ENCODE assay signal across 12 mouse cellular contexts in the genomic region with DNA sequence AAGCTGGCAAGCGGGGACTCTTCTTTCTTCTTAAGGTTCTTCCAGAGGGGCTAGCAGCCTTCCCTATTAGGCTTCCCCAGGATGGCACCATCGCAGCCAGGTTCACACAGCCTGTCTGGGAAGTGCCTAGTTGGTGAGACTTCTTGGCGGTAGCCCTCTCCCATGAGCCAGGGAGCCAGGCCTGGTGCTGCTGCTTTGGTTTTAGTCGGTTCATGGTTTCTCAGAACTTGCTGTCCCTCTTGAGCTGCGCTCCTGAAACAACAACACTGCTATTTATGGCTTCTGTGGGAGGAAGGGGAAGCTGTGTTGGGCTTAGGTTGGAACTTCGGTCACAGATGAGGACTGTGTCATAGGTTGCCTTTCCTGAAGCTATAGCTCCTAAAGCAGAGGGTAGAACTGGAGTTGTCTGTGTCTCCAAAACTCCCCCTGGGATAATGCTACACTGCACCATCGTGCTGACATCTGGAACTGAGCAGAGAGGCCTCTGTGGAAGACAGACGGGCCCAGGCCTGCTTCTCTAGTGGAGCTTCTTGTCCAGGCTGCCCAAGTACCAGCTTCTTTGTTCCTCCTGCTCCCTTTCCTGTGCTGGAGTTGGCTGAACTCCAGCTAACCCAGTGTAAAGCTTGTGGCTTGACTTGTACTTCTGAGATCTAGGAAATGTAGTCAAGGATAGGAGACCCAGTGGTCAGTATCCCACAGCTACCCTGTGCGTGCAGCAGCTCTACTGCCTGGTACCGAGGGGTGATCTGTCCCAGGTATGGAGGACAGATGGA. TPM values are rescaled to one million over a fixed set of nuclear protein-coding genes. Genes with fewer than 3 reads are reported as not detected.
A peak's percentile ranks its signal among the peaks of the same experiment; 100 is the strongest.
DNase-seq lines count a peak whose midpoint lies in the region; ATAC-seq and TF ChIP-seq lines count a peak whose summit lies in the region.
"Had no signal": no experiment of that assay in that cellular context is flagged by ENCODE, and none has a peak within 500 bp of the region (broad histone marks: within the 10 kb centered on the region; RNA-seq: fewer than 3 reads in every experiment).

No protein-coding gene starts in this region.

- peak overlapping the region; percentile 33; the same call in 1 of the 2 replicates for H3K27ac ChIP-seq in heart, adult 2 months
- peak overlapping the region; percentile 78 for H3K27ac ChIP-seq in heart, postnatal 0 days (ENCODE audit: low read depth)
- H3K27ac ChIP-seq in midbrain, embryonic 11.5 days (ENCODE audit: low read depth, low read length) = no peak overlapping the region
- H3K27ac ChIP-seq: forebrain, embryonic 13.5 days had no signal

- DNase-seq in heart, adult 2 months = no peak
- no peak for DNase-seq in heart, postnatal 4 days
- peak; percentile 37 for DNase-seq in kidney, postnatal 14 days
- DNase-seq in kidney, postnatal 36 days = no peak
- peak; percentile 28 for DNase-seq in NIH3T3 (ENCODE audit: low read depth)
- DNase-seq in heart, postnatal 0 days (ENCODE audit: low spot score) = no peak
- no peak for DNase-seq in right cerebral cortex, postnatal 25 days
- DNase-seq in midbrain, embryonic 11.5 days (ENCODE audit: low spot score, missing footprints) = no peak
- DNase-seq: layer of hippocampus, adult 9-11 months; retina, postnatal 1 day had no signal

- H3K79me2 ChIP-seq in heart, adult 2 months (replicated peaks; ENCODE audit: control insufficient read depth, insufficient read depth, low read length) = no peaks in the 10 kb centered on the region; the same call in 1 of the 2 replicates

- no peak for TF ChIP-seq POLR2A in heart, adult 2 months (IDR thresholded peaks at IDR 0.05; ENCODE audit: insufficient read depth, low read depth, low read length)

- 37% methylated on average over 10 of the region's 10 CpGs for WGBS in heart, adult 2 months
- WGBS in heart, postnatal 0 days = 50% methylated on average over 10 of the region's 10 CpGs
- 91% methylated on average over 10 of the region's 10 CpGs for WGBS in midbrain, embryonic 11.5 days

- H3K9me3 ChIP-seq in heart, postnatal 0 days (replicated peaks; ENCODE audit: control insufficient read depth, low read length) = no peaks in the 10 kb centered on the region
- no peaks in the 10 kb centered on the region for H3K9me3 ChIP-seq in midbrain, embryonic 11.5 days (ENCODE audit: control insufficient read depth, low read length)
- H3K9me3 ChIP-seq: forebrain, embryonic 13.5 days; liver, embryonic 15.5 days had no signal

- no peak overlapping the region for H3K4me3 ChIP-seq in heart, adult 2 months
- H3K4me3 ChIP-seq in heart, postnatal 0 days (ENCODE audit: low read depth, low read length) = no peak overlapping the region
- H3K4me3 ChIP-seq in midbrain, embryonic 11.5 days (ENCODE audit: low read depth, low read length) = no peak overlapping the region
- H3K4me3 ChIP-seq: forebrain, embryonic 13.5 days; liver, embryonic 15.5 days had no signal

- no peak for ATAC-seq in heart, postnatal 0 days (ENCODE audit: insufficient read depth, low read depth)
- no peak for ATAC-seq in midbrain, embryonic 11.5 days (ENCODE audit: low FRiP score)
- ATAC-seq: forebrain, embryonic 13.5 days had no signal

- TF ChIP-seq CTCF in heart, adult 2 months (IDR thresholded peaks at IDR 0.05) = no peak
- no peak for TF ChIP-seq CTCF in heart, postnatal 0 days (IDR thresholded peaks at IDR 0.05; ENCODE audit: low read depth)

- H3K9ac ChIP-seq in heart, adult 2 months (ENCODE audit: low read depth, low read length) = no peak overlapping the region
- H3K9ac ChIP-seq in heart, postnatal 0 days (replicated peaks; ENCODE audit: low read depth, low read length) = no peak overlapping the region
- no peak overlapping the region for H3K9ac ChIP-seq in midbrain, embryonic 11.5 days (ENCODE audit: low read length)
- H3K9ac ChIP-seq: forebrain, embryonic 13.5 days; liver, embryonic 15.5 days had no signal

- no peaks in the 10 kb centered on the region for H3K27me3 ChIP-seq in heart, adult 2 months (ENCODE audit: control insufficient read depth, insufficient read depth, low read length)
- no peaks in the 10 kb centered on the region for H3K27me3 ChIP-seq in heart, postnatal 0 days (ENCODE audit: control insufficient read depth, insufficient read depth, low read length)
- no peaks in the 10 kb centered on the region for H3K27me3 ChIP-seq in midbrain, embryonic 11.5 days (ENCODE audit: control insufficient read depth, insufficient read depth, low read length)
- H3K27me3 ChIP-seq: forebrain, embryonic 13.5 days; liver, embryonic 15.5 days had no signal

- no peak overlapping the region for H3K4me2 ChIP-seq in heart, postnatal 0 days (ENCODE audit: low read depth, low read length)
- no peak overlapping the region for H3K4me2 ChIP-seq in midbrain, embryonic 11.5 days
- H3K4me2 ChIP-seq: forebrain, embryonic 13.5 days; liver, embryonic 15.5 days had no signal

- intact Hi-C loops in heart, adult 2 months (cut with DNase I) = no loop called here

- TF ChIP-seq EP300 in heart, adult 2 months (IDR thresholded peaks at IDR 0.05; ENCODE audit: insufficient read depth, low read depth, low read length) = no peak
- no peak for TF ChIP-seq EP300 in heart, postnatal 0 days (IDR thresholded peaks at IDR 0.05; ENCODE audit: low read depth)

- peaks cover 12% of the 10 kb centered on the region for H3K4me1 ChIP-seq in heart, adult 2 months (ENCODE audit: control insufficient read depth, insufficient read depth, low read length)
- peaks cover 11% of the 10 kb centered on the region for H3K4me1 ChIP-seq in heart, postnatal 0 days (ENCODE audit: control insufficient read depth, insufficient read depth)
- H3K4me1 ChIP-seq in midbrain, embryonic 11.5 days (ENCODE audit: control insufficient read depth, insufficient read depth, low read length) = peaks cover 7% of the 10 kb centered on the region

- H3K36me3 ChIP-seq in heart, adult 2 months (ENCODE audit: control insufficient read depth, insufficient read depth, low read length) = no peaks in the 10 kb centered on the region
- peaks cover 75% of the 10 kb centered on the region for H3K36me3 ChIP-seq in heart, postnatal 0 days (replicated peaks; ENCODE audit: control insufficient read depth, insufficient read depth, low read length)
- H3K36me3 ChIP-seq in midbrain, embryonic 11.5 days (ENCODE audit: control insufficient read depth, insufficient read depth, low read length) = peaks cover 14% of the 10 kb centered on the region

RNA-seq across cellular contexts. Expression of a gene that starts 2.4 kb away (rescaled TPM):
- 10 to 100 TPM; 16.7 to 17.1 TPM for total RNA-seq in heart, adult 2 months (2021)
- polyA plus RNA-seq in heart, adult 2 months (2012; rRNA removed) = 38.9 and 44.5 TPM in 2 replicates
- total RNA-seq in heart, postnatal 4 days (2021) = 10 to 100 TPM; 50.7 to 51.3 TPM
- total RNA-seq in heart, postnatal 0 days (2014; rRNA removed; ENCODE audit: low replicate concordance) = 35.5 and 44.0 TPM in 2 replicates
- 96.0 and 101 TPM in 2 replicates for polyA plus RNA-seq in heart, postnatal 0 days (2015; fragmentation: Nextera tagmentation; extraction: Ambion mirVana)
- polyA plus RNA-seq in midbrain, embryonic 11.5 days (2014; fragmentation: Nextera tagmentation; extraction: Ambion mirVana) = 120 and 132 TPM in 2 replicates

RNA-seq across cellular contexts. Expression of a gene that starts 27.9 kb away (rescaled TPM):
- 10 to 100 TPM; 11.4 to 12.7 TPM for total RNA-seq in heart, adult 2 months (2021)
- polyA plus RNA-seq in heart, adult 2 months (2012; rRNA removed) = 21.3 and 30.4 TPM in 2 replicates
- 10 to 100 TPM; 22.4 to 24.3 TPM for total RNA-seq in heart, postnatal 4 days (2021)
- total RNA-seq in heart, postnatal 0 days (2014; rRNA removed; ENCODE audit: low replicate concordance) = 18.0 and 22.7 TPM in 2 replicates
- polyA plus RNA-seq in heart, postnatal 0 days (2015; fragmentation: Nextera tagmentation; extraction: Ambion mirVana) = 18.6 and 21.2 TPM in 2 replicates
- 39.8 and 42.4 TPM in 2 replicates for polyA plus RNA-seq in midbrain, embryonic 11.5 days (2014; fragmentation: Nextera tagmentation; extraction: Ambion mirVana)

RNA-seq across cellular contexts. Expression of a gene that starts 50.1 kb away (rescaled TPM):
- total RNA-seq in heart, adult 2 months (2021) = 100 to 1,000 TPM; 148 to 168 TPM
- 274 and 284 TPM in 2 replicates for polyA plus RNA-seq in heart, adult 2 months (2012; rRNA removed)
- 100 to 1,000 TPM; 170 to 187 TPM for total RNA-seq in heart, postnatal 4 days (2021)
- total RNA-seq in heart, postnatal 0 days (2014; rRNA removed; ENCODE audit: low replicate concordance) = 214 and 223 TPM in 2 replicates
- 138 and 159 TPM in 2 replicates for polyA plus RNA-seq in heart, postnatal 0 days (2015; fragmentation: Nextera tagmentation; extraction: Ambion mirVana)
- polyA plus RNA-seq in midbrain, embryonic 11.5 days (2014; fragmentation: Nextera tagmentation; extraction: Ambion mirVana) = 63.8 and 66.9 TPM in 2 replicates

RNA-seq across cellular contexts. Expression of a gene that starts 56.0 kb away (rescaled TPM):
- total RNA-seq in heart, adult 2 months (2021) = 10 to 100 TPM; 17.2 to 18.3 TPM
- polyA plus RNA-seq in heart, adult 2 months (2012; rRNA removed) = 18.2 and 24.5 TPM in 2 replicates
- 10 to 100 TPM; 22.6 to 24.8 TPM for total RNA-seq in heart, postnatal 4 days (2021)
- total RNA-seq in heart, postnatal 0 days (2014; rRNA removed; ENCODE audit: low replicate concordance) = 11.7 and 27.6 TPM in 2 replicates
- 18.3 and 18.8 TPM in 2 replicates for polyA plus RNA-seq in heart, postnatal 0 days (2015; fragmentation: Nextera tagmentation; extraction: Ambion mirVana)
- 22.1 and 22.2 TPM in 2 replicates for polyA plus RNA-seq in midbrain, embryonic 11.5 days (2014; fragmentation: Nextera tagmentation; extraction: Ambion mirVana)

Comparison
In these comparisons a context has a peak if more than half of its experiments do, and no peak if none do; other contexts are left out.
1. DNase-seq: peak in kidney, postnatal 14 days (single experiment) and NIH3T3 (single experiment); none in heart, adult 2 months (0 of 2), heart, postnatal 4 days (single experiment), kidney, postnatal 36 days (0 of 2), heart, postnatal 0 days (single experiment), right cerebral cortex, postnatal 25 days (single experiment) and midbrain, embryonic 11.5 days (single experiment).